ENCODE assay signal across 14 mouse cellular contexts in genomic region chr6:43424978-43425377, GRCm38 (mm10).
DNase-seq lines count a peak whose midpoint lies in the region; ATAC-seq and TF ChIP-seq lines count a peak whose summit lies in the region.
"Had no signal": no experiment of that assay in that cellular context is flagged by ENCODE, and none has a peak within 500 bp of the region (broad histone marks: within the 10 kb centered on the region; RNA-seq: fewer than 3 reads in every experiment).

No protein-coding gene starts in this region.

- H3K4me1 ChIP-seq in lung, embryonic 14.5 days (ENCODE audit: insufficient read depth) = no peaks in the 10 kb centered on the region
- H3K4me1 ChIP-seq in bone marrow macrophage, adult 2 months (ENCODE audit: control insufficient read depth, insufficient read depth, low read length) = peaks cover 4% of the 10 kb centered on the region
- H3K4me1 ChIP-seq: heart, embryonic 13.5 days; lung, embryonic 15.5 days; midbrain, embryonic 15.5 days had no signal

- no peak for TF ChIP-seq CTCF in lung, embryonic 14.5 days (IDR thresholded peaks at IDR 0.05; ENCODE audit: low read depth)
- peak; percentile 24; the same call in 1 of the 2 replicates for TF ChIP-seq CTCF in bone marrow macrophage, adult 2 months (IDR thresholded peaks at IDR 0.05; ENCODE audit: low read depth, low read length)

- H3K4me3 ChIP-seq in lung, embryonic 14.5 days (ENCODE audit: low read depth, low read length) = no peak overlapping the region
- H3K4me3 ChIP-seq in bone marrow macrophage, adult 2 months (ENCODE audit: insufficient read depth, low read length) = no peak overlapping the region
- H3K4me3 ChIP-seq: heart, embryonic 13.5 days; lung, embryonic 15.5 days; midbrain, embryonic 15.5 days had no signal

- no peaks in the 10 kb centered on the region for H3K36me3 ChIP-seq in lung, embryonic 14.5 days (ENCODE audit: insufficient read depth)
- H3K36me3 ChIP-seq: heart, embryonic 13.5 days; lung, embryonic 15.5 days; midbrain, embryonic 15.5 days had no signal

- no peak overlapping the region for H3K4me2 ChIP-seq in lung, embryonic 14.5 days
- H3K4me2 ChIP-seq: heart, embryonic 13.5 days; lung, embryonic 15.5 days; midbrain, embryonic 15.5 days had no signal

- H3K9ac ChIP-seq in lung, embryonic 14.5 days = no peak overlapping the region
- H3K9ac ChIP-seq: heart, embryonic 13.5 days; lung, embryonic 15.5 days; midbrain, embryonic 15.5 days had no signal

- WGBS in lung, embryonic 14.5 days = 30% methylated on average over 4 of the region's 4 CpGs

- H3K27ac ChIP-seq in lung, embryonic 14.5 days (ENCODE audit: low read depth) = no peak overlapping the region
- H3K27ac ChIP-seq in bone marrow macrophage, adult 2 months (ENCODE audit: insufficient read depth, low read depth, low read length) = no peak overlapping the region
- H3K27ac ChIP-seq: heart, embryonic 13.5 days; lung, embryonic 15.5 days; midbrain, embryonic 15.5 days had no signal

- peak; percentile 22 for DNase-seq in adrenal gland, postnatal 14 days
- DNase-seq in adrenal gland, postnatal 25 days = no peak
- DNase-seq in heart, postnatal 36 days = peak; percentile 14 to 15
- no peak for DNase-seq in heart, postnatal 25 days (ENCODE audit: low spot score)
- DNase-seq in lung, embryonic 14.5 days = peak; percentile 15
- no peak for DNase-seq in lung, postnatal 25 days (ENCODE audit: low spot score)
- DNase-seq: layer of hippocampus, adult 9-11 months; left cerebral cortex, postnatal 4 days; thymus, postnatal 25 days had no signal

- ATAC-seq in lung, embryonic 14.5 days (ENCODE audit: insufficient read depth) = no peak
- ATAC-seq in inflammation-experienced regulatory T-cells, adult 6 months = no peak
- ATAC-seq: midbrain, embryonic 15.5 days had no signal

- no peaks in the 10 kb centered on the region for H3K27me3 ChIP-seq in lung, embryonic 14.5 days (ENCODE audit: insufficient read depth, low read length)
- H3K27me3 ChIP-seq: heart, embryonic 13.5 days; lung, embryonic 15.5 days; midbrain, embryonic 15.5 days had no signal

- no peaks in the 10 kb centered on the region for H3K9me3 ChIP-seq in lung, embryonic 14.5 days (ENCODE audit: low read depth, low read length)
- H3K9me3 ChIP-seq: heart, embryonic 13.5 days; lung, embryonic 15.5 days; midbrain, embryonic 15.5 days had no signal

- intact Hi-C loops in heart, postnatal 36 days (cut with DNase I) = loop anchor here (2.0 kb wide), 1 partner anchor 30 kb away; no protein-coding TSS in a partner anchor
- intact Hi-C loops in heart, postnatal 25 days (cut with DNase I) = no loop called here

- no peak for TF ChIP-seq POLR2A in bone marrow macrophage, adult 2 months (IDR thresholded peaks at IDR 0.05; ENCODE audit: borderline replicate concordance, low read depth, low read length)

Comparison
In these comparisons a context has a peak if more than half of its experiments do, and no peak if none do; other contexts are left out.
1. DNase-seq: peak in adrenal gland, postnatal 14 days (single experiment), heart, postnatal 36 days (2 of 2) and lung, embryonic 14.5 days (single experiment); none in adrenal gland, postnatal 25 days (single experiment), heart, postnatal 25 days (single experiment) and lung, postnatal 25 days (single experiment).